Mouse (Mus musculus): ENCODE data around the gene Trim15.

DNA sequence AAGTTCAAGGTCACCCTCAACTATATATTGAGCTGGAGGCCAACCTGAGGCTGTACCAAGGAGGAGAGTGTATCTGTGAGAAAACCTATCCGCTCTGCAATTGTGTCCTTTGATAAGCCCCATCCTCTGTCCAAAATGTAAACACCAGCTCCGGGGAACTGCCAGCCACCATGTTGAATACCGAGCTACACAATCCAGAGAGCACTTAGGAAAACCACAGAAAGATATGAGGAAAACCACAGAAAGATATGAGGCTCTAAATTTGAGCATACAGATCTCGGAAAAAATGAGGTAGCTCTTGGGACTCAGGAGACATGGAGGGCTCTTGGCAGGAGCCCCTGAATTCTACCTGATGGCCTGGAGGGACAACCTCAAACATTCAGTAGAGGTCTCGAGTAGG is 26.4 kb upstream of the Trim15 start:
- TF ChIP-seq CTCF (IDR thresholded peaks at IDR 0.05; ENCODE audit: low read depth, low read length) (no peak), POLR2A (IDR thresholded peaks at IDR 0.05; ENCODE audit: extremely low read depth, insufficient read depth, low read length) (no peak)
